Mouse (Mus musculus): Measurements from ENCODE around the gene Pnkd. TPM values are rescaled to one million over a fixed set of nuclear protein-coding genes. Genes with fewer than 3 reads are reported as not detected.

Pnkd gene
- polyA plus RNA-seq, 1 experiment: 68.0 TPM

DNA sequence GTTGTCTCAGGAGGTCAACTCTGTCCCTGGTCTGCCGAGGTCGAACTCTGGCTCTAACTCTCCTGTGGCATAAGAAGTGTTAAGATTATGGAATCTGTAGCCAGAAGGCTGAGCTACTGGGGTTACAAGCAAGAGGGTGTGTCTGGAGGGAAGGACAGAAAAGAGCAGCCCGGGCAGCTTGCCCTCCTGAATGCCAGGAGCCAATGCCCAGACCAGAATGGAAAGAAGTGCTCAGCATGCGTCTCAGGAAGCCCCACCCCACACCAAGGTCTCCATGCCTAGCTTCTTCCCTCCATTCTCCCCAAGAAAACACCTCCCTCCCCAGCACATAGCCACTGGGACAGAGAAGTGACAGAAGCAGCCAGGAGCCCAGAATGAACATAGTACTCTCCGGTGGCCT lies 14.3 kb downstream of the Pnkd start:
- H3K27me3 ChIP-seq (ENCODE audit: control insufficient read depth, insufficient read depth, insufficient read length): no peaks in the 10 kb centered on the region
- TF ChIP-seq USF1 (IDR thresholded peaks at IDR 0.05; ENCODE audit: low read depth) (no peak), MYOD1 (IDR thresholded peaks at IDR 0.05; ENCODE audit: control insufficient read depth, insufficient read length, low read depth) (no peak), FOSL1 (IDR thresholded peaks at IDR 0.05; ENCODE audit: insufficient read depth, low read length, poor library complexity, severe bottlenecking) (no peak), CEBPB (IDR thresholded peaks at IDR 0.05; ENCODE audit: low read depth) (no peak), MYOG (IDR thresholded peaks at IDR 0.05; ENCODE audit: control insufficient read depth, extremely low read depth, insufficient read length) (no peak), CTCF (IDR thresholded peaks at IDR 0.05; ENCODE audit: control insufficient read depth, insufficient read depth, insufficient read length) (no peak), MAX (IDR thresholded peaks at IDR 0.05) (no peak)
- H3K79me2 ChIP-seq (ENCODE audit: control insufficient read depth, insufficient read depth): peaks cover 95% of the 10 kb centered on the region
- no peak overlapping the region for H3K4me3 ChIP-seq (ENCODE audit: insufficient read depth, poor library complexity, severe bottlenecking)
- H3ac ChIP-seq (ENCODE audit: control insufficient read depth, insufficient read length, low read depth): no peak overlapping the region
- peaks cover 5% of the 10 kb centered on the region for H3K36me3 ChIP-seq (ENCODE audit: control insufficient read depth, insufficient read depth)
- peaks cover 58% of the 10 kb centered on the region for H3K79me3 ChIP-seq (ENCODE audit: low read depth)

GRCm38 (mm10) chr1:74300347-74301110 lies 15.8 kb downstream of the Pnkd start:
- Histone ChIP-seq H3K79me3 (ENCODE audit: low read depth) (peaks cover 51% of the 10 kb centered on the region), H3K79me2 (ENCODE audit: control insufficient read depth, insufficient read depth) (peaks cover 80% of the 10 kb centered on the region)
- TF ChIP-seq FOSL1 (IDR thresholded peaks at IDR 0.05; ENCODE audit: insufficient read depth, low read length, poor library complexity, severe bottlenecking): no peak
- no peak for TF ChIP-seq CTCF (IDR thresholded peaks at IDR 0.05; ENCODE audit: control insufficient read depth, insufficient read depth, insufficient read length)
- no peak for TF ChIP-seq CEBPB (IDR thresholded peaks at IDR 0.05; ENCODE audit: low read depth)
- no peak for TF ChIP-seq MYOD1 (IDR thresholded peaks at IDR 0.05; ENCODE audit: control insufficient read depth, insufficient read length, low read depth)
- TF ChIP-seq USF1 (IDR thresholded peaks at IDR 0.05; ENCODE audit: low read depth): no peak

GRCm38 (mm10) chr1:74302229-74302628 lies 17.5 kb downstream of the Pnkd start:
- Histone ChIP-seq H3K4me3 (ENCODE audit: insufficient read depth, poor library complexity, severe bottlenecking) (no peak overlapping the region), H3K79me2 (ENCODE audit: control insufficient read depth, insufficient read depth) (peaks cover 68% of the 10 kb centered on the region), H3K36me3 (ENCODE audit: control insufficient read depth, insufficient read depth) (no peaks in the 10 kb centered on the region)

More at GRCm38 (mm10) chr1:74300347-74301110, 15.8 kb downstream of the Pnkd start:
- H3K4me3 ChIP-seq (ENCODE audit: insufficient read depth, poor library complexity, severe bottlenecking): no peak overlapping the region
- H3K36me3 ChIP-seq (ENCODE audit: control insufficient read depth, insufficient read depth): no peaks in the 10 kb centered on the region
- no peaks in the 10 kb centered on the region for H3K27me3 ChIP-seq (ENCODE audit: control insufficient read depth, insufficient read depth, insufficient read length)
- no peak overlapping the region for H3ac ChIP-seq (ENCODE audit: control insufficient read depth, insufficient read length, low read depth)

DNA sequence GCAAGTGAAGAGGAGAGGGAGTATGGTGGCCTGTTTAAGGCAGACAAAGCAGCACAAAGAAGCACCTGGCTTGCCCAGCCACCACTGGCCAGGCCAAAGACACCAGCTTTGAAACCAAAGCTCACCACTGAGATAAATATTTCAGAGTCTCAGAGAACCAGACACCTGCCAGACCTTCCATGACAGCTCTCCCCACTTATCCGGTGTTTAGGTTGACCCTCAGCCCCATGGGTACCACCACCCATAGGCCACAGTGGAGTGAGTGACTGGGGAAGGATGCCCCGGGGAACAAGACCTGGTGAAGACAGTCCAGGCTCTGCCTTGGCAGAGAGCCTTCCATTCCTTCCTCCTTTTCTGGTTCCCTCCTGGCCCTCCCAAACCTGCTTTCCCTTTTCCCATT lies 18.1 kb downstream of the Pnkd start:
- no peaks in the 10 kb centered on the region for H3K36me3 ChIP-seq (ENCODE audit: control insufficient read depth, insufficient read depth)
- no peak overlapping the region for H3K4me3 ChIP-seq (ENCODE audit: insufficient read depth, poor library complexity, severe bottlenecking)
- H3ac ChIP-seq (ENCODE audit: control insufficient read depth, insufficient read length, low read depth): peak overlapping the region; percentile 40
- H3K79me2 ChIP-seq (ENCODE audit: control insufficient read depth, insufficient read depth): peaks cover 62% of the 10 kb centered on the region
- no peaks in the 10 kb centered on the region for H3K27me3 ChIP-seq (ENCODE audit: control insufficient read depth, insufficient read depth, insufficient read length)
- H3K79me3 ChIP-seq (ENCODE audit: low read depth): peaks cover 49% of the 10 kb centered on the region
- TF ChIP-seq MYOG (IDR thresholded peaks at IDR 0.05; ENCODE audit: control insufficient read depth, extremely low read depth, insufficient read length): no peak
- no peak for TF ChIP-seq MYOD1 (IDR thresholded peaks at IDR 0.05; ENCODE audit: control insufficient read depth, insufficient read length, low read depth)
- TF ChIP-seq CTCF (IDR thresholded peaks at IDR 0.05; ENCODE audit: control insufficient read depth, insufficient read depth, insufficient read length): no peak
- no peak for TF ChIP-seq USF1 (IDR thresholded peaks at IDR 0.05; ENCODE audit: low read depth)
- TF ChIP-seq CEBPB (IDR thresholded peaks at IDR 0.05; ENCODE audit: low read depth): no peak
- TF ChIP-seq FOSL1 (IDR thresholded peaks at IDR 0.05; ENCODE audit: insufficient read depth, low read length, poor library complexity, severe bottlenecking): no peak
- TF ChIP-seq MAX (IDR thresholded peaks at IDR 0.05): no peak

More at GRCm38 (mm10) chr1:74302229-74302628, 17.5 kb downstream of the Pnkd start:
- Histone ChIP-seq H3K27me3 (ENCODE audit: control insufficient read depth, insufficient read depth, insufficient read length) (no peaks in the 10 kb centered on the region), H3ac (ENCODE audit: control insufficient read depth, insufficient read length, low read depth) (no peak overlapping the region), H3K79me3 (ENCODE audit: low read depth) (peaks cover 51% of the 10 kb centered on the region)
- TF ChIP-seq CTCF (IDR thresholded peaks at IDR 0.05; ENCODE audit: control insufficient read depth, insufficient read depth, insufficient read length): no peak
- no peak for TF ChIP-seq USF1 (IDR thresholded peaks at IDR 0.05; ENCODE audit: low read depth)
- TF ChIP-seq CEBPB (IDR thresholded peaks at IDR 0.05; ENCODE audit: low read depth): no peak
- TF ChIP-seq FOSL1 (IDR thresholded peaks at IDR 0.05; ENCODE audit: insufficient read depth, low read length, poor library complexity, severe bottlenecking): no peak
- TF ChIP-seq MYOD1 (IDR thresholded peaks at IDR 0.05; ENCODE audit: control insufficient read depth, insufficient read length, low read depth): no peak
- TF ChIP-seq MAX (IDR thresholded peaks at IDR 0.05): no peak
- no peak for TF ChIP-seq MYOG (IDR thresholded peaks at IDR 0.05; ENCODE audit: control insufficient read depth, extremely low read depth, insufficient read length)

DNA sequence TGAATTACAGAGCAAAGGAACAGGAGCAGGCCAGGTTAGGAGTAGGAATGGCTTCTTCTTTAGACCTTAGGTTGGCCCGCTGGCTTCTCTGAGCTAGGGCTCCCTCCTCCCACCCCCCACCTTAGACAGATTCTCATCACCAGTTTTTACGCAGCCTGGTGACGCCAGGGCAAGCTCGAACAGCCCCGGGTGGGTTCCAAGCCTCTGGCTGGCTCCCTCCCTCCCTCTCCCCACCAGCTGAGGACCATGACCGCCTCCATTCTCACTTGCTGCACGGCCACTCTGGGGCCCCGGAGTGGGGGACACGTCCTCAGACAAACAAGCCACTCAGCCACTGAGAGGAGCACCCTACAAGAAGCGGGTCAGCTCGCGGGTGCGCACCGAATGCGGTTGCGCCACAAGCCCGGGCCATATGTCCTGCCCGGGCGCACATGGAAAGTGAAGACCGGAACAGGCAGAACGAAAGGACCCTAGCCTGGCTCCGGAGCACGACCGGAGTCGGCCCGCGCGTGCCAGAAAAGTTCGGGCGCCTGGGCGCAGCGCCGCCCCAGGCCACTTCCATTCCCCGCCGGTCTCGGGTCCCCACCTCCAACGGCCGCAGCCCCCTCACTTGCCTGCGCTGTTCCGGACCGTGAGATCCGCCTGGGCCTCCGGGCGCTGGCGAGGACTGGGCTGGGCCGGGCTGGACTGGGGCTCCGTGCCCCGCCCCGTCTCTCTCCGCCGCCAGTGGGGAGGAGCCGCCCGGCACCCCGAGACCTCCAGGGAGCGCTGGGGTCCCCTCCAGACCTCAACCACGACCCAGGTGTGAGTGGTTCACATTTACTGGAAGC lies 19.0 kb downstream of the Pnkd start:
- Histone ChIP-seq H3ac (ENCODE audit: control insufficient read depth, insufficient read length, low read depth) (peak overlapping the region; percentile 91), H3K4me3 (ENCODE audit: insufficient read depth, poor library complexity, severe bottlenecking) (peak overlapping the region; percentile 47), H3K27me3 (ENCODE audit: control insufficient read depth, insufficient read depth, insufficient read length) (no peaks in the 10 kb centered on the region), H3K79me3 (ENCODE audit: low read depth) (peaks cover 40% of the 10 kb centered on the region), H3K79me2 (ENCODE audit: control insufficient read depth, insufficient read depth) (peaks cover 53% of the 10 kb centered on the region), H3K36me3 (ENCODE audit: control insufficient read depth, insufficient read depth) (no peaks in the 10 kb centered on the region)
- no peak for TF ChIP-seq MAX (IDR thresholded peaks at IDR 0.05)
- TF ChIP-seq CTCF (IDR thresholded peaks at IDR 0.05; ENCODE audit: control insufficient read depth, insufficient read depth, insufficient read length): no peak
- no peak for TF ChIP-seq FOSL1 (IDR thresholded peaks at IDR 0.05; ENCODE audit: insufficient read depth, low read length, poor library complexity, severe bottlenecking)
- no peak for TF ChIP-seq CEBPB (IDR thresholded peaks at IDR 0.05; ENCODE audit: low read depth)

Data from C2C12 (cell line).